Mouse (Mus musculus): Measurements from ENCODE around the gene Cflar.

DNA sequence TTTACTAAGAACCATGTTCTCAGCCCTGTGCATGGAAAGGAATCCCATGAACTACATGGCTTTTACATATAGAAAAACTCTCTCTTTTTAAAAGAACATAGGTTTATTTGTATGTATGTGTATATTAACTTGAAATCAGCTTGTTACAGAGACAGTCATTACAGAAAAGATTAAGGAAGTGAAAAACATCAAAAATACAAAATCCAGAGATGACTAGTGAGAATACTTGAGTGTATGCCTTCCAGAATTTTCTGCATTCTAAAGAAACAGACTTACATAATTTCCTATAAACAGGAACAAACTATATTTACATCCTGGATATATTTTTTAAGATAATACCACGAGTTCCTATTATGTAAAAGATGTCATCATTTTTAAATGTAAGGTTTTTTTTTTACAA, 17.6 kb upstream of the Cflar start:
- TF ChIP-seq EP300 (IDR thresholded peaks at IDR 0.05; ENCODE audit: low read depth) (no peak), CTCF (IDR thresholded peaks at IDR 0.05; ENCODE audit: low read depth) (no peak)
